8 mouse cellular contexts compared by ENCODE assay signal in the genomic region with DNA sequence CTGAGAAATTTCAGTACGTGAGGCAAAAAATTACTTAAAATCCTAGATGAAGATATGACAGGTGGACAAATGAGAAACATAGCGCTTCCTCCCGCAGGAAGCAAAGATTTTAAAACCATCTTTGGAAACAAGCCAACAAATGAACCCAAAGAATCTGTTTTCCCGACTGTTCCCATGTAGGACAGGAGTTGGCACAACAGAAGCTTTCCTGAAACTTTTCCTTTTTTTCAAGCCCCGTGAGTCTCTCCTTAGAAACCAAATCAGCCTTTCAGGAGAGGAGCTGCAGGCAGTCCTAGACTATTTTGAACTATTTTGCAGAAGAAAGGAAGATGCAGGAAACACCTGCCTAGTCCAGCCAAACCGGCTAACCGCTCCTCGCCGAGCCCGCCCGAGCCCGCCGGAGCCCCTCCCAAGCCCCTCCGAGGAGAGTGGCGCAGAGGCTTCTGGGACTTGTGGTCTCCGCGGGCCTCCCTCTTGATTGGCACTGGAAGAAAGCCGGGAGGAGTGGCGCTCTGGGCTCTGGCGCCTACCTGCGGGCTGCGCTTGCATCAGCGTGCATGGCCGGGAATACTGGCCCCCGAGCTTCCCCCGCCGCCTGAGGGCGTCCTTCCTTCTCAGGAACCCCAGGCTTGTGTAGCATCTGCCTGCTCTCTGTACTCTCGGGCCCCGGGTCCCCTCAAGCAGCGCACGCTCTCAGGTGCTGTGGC. TPM values are rescaled to one million over a fixed set of nuclear protein-coding genes. Genes with fewer than 3 reads are reported as not detected.
DNase-seq lines count a peak whose midpoint lies in the region; ATAC-seq and TF ChIP-seq lines count a peak whose summit lies in the region.

Mei4 (plus strand) TSS at position 490 of the 707 bp plus-strand sequence.

- TF ChIP-seq POLR2A in embryonic fibroblast, embryonic 13.5 days (IDR thresholded peaks at IDR 0.05; ENCODE audit: low read depth, low read length): no peak

- H3K4me3 ChIP-seq in embryonic fibroblast, embryonic 13.5 days (ENCODE audit: insufficient read depth, low read length): peak within 1 kb of the TSS; percentile 37
- peak within 1 kb of the TSS; percentile 58 for H3K4me3 ChIP-seq in heart, embryonic 16.5 days (ENCODE audit: low read length)
- H3K4me3 ChIP-seq in liver, embryonic 12.5 days: peak within 1 kb of the TSS; percentile 53
- peak within 1 kb of the TSS; percentile 49 for H3K4me3 ChIP-seq in stomach, embryonic 14.5 days (ENCODE audit: low read depth, low read length)

- TF ChIP-seq CTCF in embryonic fibroblast, embryonic 13.5 days (IDR thresholded peaks at IDR 0.05; ENCODE audit: borderline replicate concordance, insufficient read depth, low read length): peak; percentile 46; the same call in 1 of the 2 replicates

- H3K4me1 ChIP-seq in embryonic fibroblast, embryonic 13.5 days (ENCODE audit: control insufficient read depth, insufficient read depth, low read length): no peaks in the 10 kb centered on the region
- 0 out of 2 replicates have a peak, but pooled peaks cover 2% of the 10 kb centered on the region for H3K4me1 ChIP-seq in heart, embryonic 16.5 days (ENCODE audit: control insufficient read depth, insufficient read depth, low read length)
- 0 out of 2 replicates have a peak, but pooled peaks cover 7% of the 10 kb centered on the region for H3K4me1 ChIP-seq in liver, embryonic 12.5 days
- H3K4me1 ChIP-seq in stomach, embryonic 14.5 days (ENCODE audit: control insufficient read depth, insufficient read depth, low read length): no peaks in the 10 kb centered on the region

- WGBS in heart, embryonic 16.5 days: 2% methylated on average over 32 of the region's 32 CpGs
- WGBS in liver, embryonic 12.5 days (ENCODE audit: insufficient replicate concordance): 2% methylated on average over 32 of the region's 32 CpGs
- 2% methylated on average over 32 of the region's 32 CpGs for WGBS in stomach, embryonic 14.5 days

- peak within 1 kb of the TSS; percentile 94 for H3K4me2 ChIP-seq in heart, embryonic 16.5 days (ENCODE audit: low read depth, low read length)
- peak within 1 kb of the TSS; percentile 75 for H3K4me2 ChIP-seq in liver, embryonic 12.5 days
- peak within 1 kb of the TSS; percentile 63 for H3K4me2 ChIP-seq in stomach, embryonic 14.5 days (replicated peaks; ENCODE audit: low read depth, low read length)

- H3K27ac ChIP-seq in embryonic fibroblast, embryonic 13.5 days (ENCODE audit: insufficient read depth, low read length): no peak within 1 kb of the TSS
- H3K27ac ChIP-seq in heart, embryonic 16.5 days (ENCODE audit: low read length): no peak within 1 kb of the TSS
- no peak within 1 kb of the TSS for H3K27ac ChIP-seq in liver, embryonic 12.5 days
- no peak within 1 kb of the TSS for H3K27ac ChIP-seq in stomach, embryonic 14.5 days (ENCODE audit: low read length)

- no peaks in the 10 kb centered on the region for H3K9me3 ChIP-seq in heart, embryonic 16.5 days (replicated peaks; ENCODE audit: control insufficient read depth, low read length)
- H3K9me3 ChIP-seq in liver, embryonic 12.5 days (replicated peaks): no peaks in the 10 kb centered on the region
- H3K9me3 ChIP-seq in stomach, embryonic 14.5 days (ENCODE audit: control insufficient read depth, low read depth, low read length): no peaks in the 10 kb centered on the region

- peaks cover 8% of the 10 kb centered on the region; the same call in 1 of the 2 replicates for H3K27me3 ChIP-seq in heart, embryonic 16.5 days (ENCODE audit: control insufficient read depth, insufficient read depth, low read length)
- H3K27me3 ChIP-seq in liver, embryonic 12.5 days (replicated peaks): 0 out of 2 replicates have a peak, but pooled peaks cover 6% of the 10 kb centered on the region
- no peaks in the 10 kb centered on the region for H3K27me3 ChIP-seq in stomach, embryonic 14.5 days (ENCODE audit: control insufficient read depth, insufficient read depth, low read length)

- ATAC-seq in heart, embryonic 16.5 days (replicated peaks; ENCODE audit: extremely low read depth, insufficient read depth, low FRiP score): peak; percentile 95
- peak; percentile 93 for ATAC-seq in liver, embryonic 12.5 days
- peak; percentile 98 for ATAC-seq in stomach, embryonic 14.5 days (ENCODE audit: insufficient number of reproducible peaks, insufficient read depth, low FRiP score, low read depth)

- peak within 1 kb of the TSS; percentile 71 for H3K9ac ChIP-seq in heart, embryonic 16.5 days (ENCODE audit: low read length)
- H3K9ac ChIP-seq in liver, embryonic 12.5 days: peak within 1 kb of the TSS; percentile 12; the same call in 1 of the 2 replicates
- peak within 1 kb of the TSS; percentile 25; the same call in 1 of the 2 replicates for H3K9ac ChIP-seq in stomach, embryonic 14.5 days (replicated peaks; ENCODE audit: low read depth, low read length)

- DNase-seq in 3134 (ENCODE audit: extremely low read depth, insufficient read length, low spot score): peak; percentile 3
- DNase-seq in brain, adult 2 months (ENCODE audit: low read depth, low spot score): peak; percentile 92
- peak; percentile 76 for DNase-seq in kidney, postnatal 14 days
- DNase-seq in neural tube, embryonic 10.5 days (ENCODE audit: extremely low spot score, low spot score): peak; percentile 83

- no peaks in the 10 kb centered on the region for H3K36me3 ChIP-seq in heart, embryonic 16.5 days (ENCODE audit: control insufficient read depth, insufficient read depth)
- H3K36me3 ChIP-seq in liver, embryonic 12.5 days: no peaks in the 10 kb centered on the region
- no peaks in the 10 kb centered on the region for H3K36me3 ChIP-seq in stomach, embryonic 14.5 days (ENCODE audit: control insufficient read depth, insufficient read depth, low read length)

RNA-seq across cellular contexts. Expression of gene Mei4, which starts in this region (rescaled TPM):
- polyA plus RNA-seq in embryonic fibroblast, embryonic 13.5 days (2011; ENCODE audit: insufficient read length, low read depth, missing spikeins): 4.4 and 5.2 TPM in 2 replicates
- 0.26 and 0.39 TPM in 2 replicates for polyA plus RNA-seq in heart, embryonic 16.5 days (2015; fragmentation: Nextera tagmentation; extraction: Ambion mirVana)
- 0.28 and 0.42 TPM in 2 replicates for polyA plus RNA-seq in liver, embryonic 12.5 days (2016; fragmentation: Nextera tagmentation; extraction: Ambion mirVana)
- 2.7 and 2.8 TPM in 2 replicates for polyA plus RNA-seq in stomach, embryonic 14.5 days (2014; fragmentation: Nextera tagmentation; extraction: Ambion mirVana)

Comparison
In these comparisons a context has a peak if more than half of its experiments do, and no peak if none do; other contexts are left out.
1. Peak in ATAC-seq, H3K4me3 ChIP-seq, H3K9ac ChIP-seq and H3K4me2 ChIP-seq in heart, embryonic 16.5 days; RNA of the gene not detected or under 1 TPM.
2. Peak in ATAC-seq, H3K4me3 ChIP-seq, H3K9ac ChIP-seq and H3K4me2 ChIP-seq in liver, embryonic 12.5 days; RNA of the gene not detected or under 1 TPM.
3. DNase-seq: peak in every context shown above with its lines; median percentile 92 in brain, adult 2 months; 83 in neural tube, embryonic 10.5 days; 76 in kidney, postnatal 14 days; 3 in 3134.
4. H3K9ac ChIP-seq: peak in every context shown above with its lines; median percentile 71 in heart, embryonic 16.5 days; 25 in stomach, embryonic 14.5 days; 12 in liver, embryonic 12.5 days.